Mouse (Mus musculus) megakaryocyte progenitor cell, adult 5-6 weeks (primary cell): ENCODE measurements at regions not wholly inside any gene's neighbourhood (a gene's known extent, or its start where the extent isn't known, plus 50 kb on each side); places are given as distances from the start of the nearest gene placed in this dataset.

Experiments used
- ATAC-seq: replicated peaks from 2 replicates; pipeline ENCODE4 v1.8.0; 2016; ENCODE audit warnings: mild to moderate bottlenecking, moderate TSS enrichment, inconsistent platforms; ENCODE audit not compliant: poor library complexity

DNA sequence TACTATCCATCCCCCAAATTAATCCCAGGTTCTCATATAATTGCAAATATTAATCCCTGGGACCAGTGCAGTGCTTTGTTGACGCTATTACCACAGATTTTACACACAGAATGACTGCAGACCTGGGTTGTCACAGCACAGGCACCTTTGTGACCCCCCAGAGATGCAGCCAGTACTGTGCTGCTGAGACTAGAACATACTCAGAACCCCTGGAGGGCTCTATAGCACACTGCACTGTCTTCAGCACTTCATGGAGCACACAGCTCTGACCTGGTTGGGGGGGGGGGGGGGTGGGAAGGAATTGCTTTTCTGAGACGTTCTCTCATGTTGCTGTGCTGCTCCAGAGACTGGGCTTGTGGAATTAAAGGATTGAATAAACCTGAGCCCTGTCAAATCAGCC is 154.9 kb upstream of the Gm34302 start:
- ATAC-seq: no peak

- no peak for ATAC-seq
Observed at GRCm38 (mm10) chr3:63637913-63638312, 154.2 kb upstream of the Gm34302 start.

- no peak for ATAC-seq
Observed at GRCm38 (mm10) chr3:63627724-63628123, 144.0 kb upstream of the Gm34302 start.

DNA sequence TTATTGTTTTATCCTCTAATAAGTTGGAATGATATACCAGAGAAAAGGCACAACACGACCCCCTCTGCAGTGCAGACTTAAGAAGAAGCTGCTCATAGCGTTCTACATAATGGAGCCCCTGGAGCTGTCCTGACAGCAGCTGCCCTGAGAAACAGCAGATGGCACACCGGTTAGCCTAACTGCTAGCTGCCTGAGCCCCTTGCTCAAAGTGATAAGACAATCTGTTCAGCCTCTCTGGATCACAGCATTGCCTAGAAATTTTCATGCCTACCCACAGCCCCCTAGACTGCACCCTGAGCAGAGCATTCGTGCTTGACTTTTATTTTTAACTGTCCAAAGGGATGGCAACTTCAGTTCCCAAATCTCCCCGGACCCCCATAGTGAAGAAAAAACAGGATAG is 132.4 kb upstream of the Gm34302 start:
- ATAC-seq: no peak

- no peak for ATAC-seq
Observed at GRCm38 (mm10) chr3:63613652-63614051, 130.0 kb upstream of the Gm34302 start.

DNA sequence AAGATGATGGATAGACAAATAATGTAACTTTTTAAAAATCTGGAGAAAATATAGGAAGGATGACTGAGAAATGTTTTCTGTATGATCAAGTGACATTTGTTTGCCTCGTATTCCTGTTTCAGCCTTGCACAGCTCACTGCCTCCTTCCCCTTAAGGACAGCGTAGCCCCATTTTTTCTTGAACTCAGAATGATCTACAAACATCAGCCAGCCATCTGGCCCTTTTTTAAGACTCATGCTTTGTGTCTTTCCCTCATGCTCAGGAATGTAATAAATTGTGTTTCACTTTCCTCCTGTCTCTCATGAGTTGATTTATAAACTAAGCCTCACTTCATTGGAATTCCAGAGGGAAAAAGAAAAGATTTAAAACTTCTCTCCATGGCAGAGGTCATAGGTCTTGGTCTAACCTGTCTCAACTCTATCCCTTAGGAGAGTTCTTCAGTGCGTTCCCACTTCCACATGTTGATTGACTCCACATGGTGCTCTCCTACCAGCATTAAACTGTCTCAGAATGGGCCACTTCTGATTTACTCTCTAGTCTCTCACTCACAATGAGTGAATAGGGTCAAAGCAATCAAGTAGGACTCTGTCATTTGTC is 129.2 kb upstream of the Gm34302 start:
- ATAC-seq: no peak

GRCm38 (mm10) chr3:63610113-63610919 is 126.6 kb upstream of the Gm34302 start:
- ATAC-seq: no peak

DNA sequence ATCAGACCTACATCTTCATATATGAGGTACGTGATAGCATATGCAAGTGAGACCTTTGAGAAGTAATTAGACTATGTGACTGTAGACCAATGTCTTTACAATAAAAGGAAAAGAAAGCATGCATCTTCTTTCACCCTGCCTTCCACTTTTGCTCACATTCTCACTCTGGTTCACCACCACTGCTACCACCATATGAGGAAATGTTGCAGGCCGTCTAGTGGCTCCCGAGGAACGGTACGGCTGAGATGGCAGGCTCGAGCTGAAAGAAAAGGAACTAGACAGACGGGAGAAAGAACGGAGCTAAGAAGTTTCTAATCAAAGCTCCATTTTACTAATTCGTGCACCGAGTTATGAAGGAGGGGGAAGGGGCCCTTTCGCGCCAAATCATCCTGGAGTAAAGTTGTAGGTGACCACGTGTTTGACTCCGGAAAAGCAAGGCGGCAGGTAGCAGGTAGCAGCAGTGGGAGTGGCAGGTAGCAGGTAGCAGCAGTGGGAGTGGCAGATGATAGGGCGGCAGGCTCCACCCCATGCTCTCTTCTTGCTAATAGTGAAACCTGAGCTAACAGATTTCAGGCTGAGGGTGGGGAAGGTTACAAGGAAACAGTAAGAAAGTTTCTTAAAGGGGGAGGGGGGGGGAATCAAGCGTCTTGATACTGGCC is 125.9 kb upstream of the Gm34302 start:
- no peak for ATAC-seq

DNA sequence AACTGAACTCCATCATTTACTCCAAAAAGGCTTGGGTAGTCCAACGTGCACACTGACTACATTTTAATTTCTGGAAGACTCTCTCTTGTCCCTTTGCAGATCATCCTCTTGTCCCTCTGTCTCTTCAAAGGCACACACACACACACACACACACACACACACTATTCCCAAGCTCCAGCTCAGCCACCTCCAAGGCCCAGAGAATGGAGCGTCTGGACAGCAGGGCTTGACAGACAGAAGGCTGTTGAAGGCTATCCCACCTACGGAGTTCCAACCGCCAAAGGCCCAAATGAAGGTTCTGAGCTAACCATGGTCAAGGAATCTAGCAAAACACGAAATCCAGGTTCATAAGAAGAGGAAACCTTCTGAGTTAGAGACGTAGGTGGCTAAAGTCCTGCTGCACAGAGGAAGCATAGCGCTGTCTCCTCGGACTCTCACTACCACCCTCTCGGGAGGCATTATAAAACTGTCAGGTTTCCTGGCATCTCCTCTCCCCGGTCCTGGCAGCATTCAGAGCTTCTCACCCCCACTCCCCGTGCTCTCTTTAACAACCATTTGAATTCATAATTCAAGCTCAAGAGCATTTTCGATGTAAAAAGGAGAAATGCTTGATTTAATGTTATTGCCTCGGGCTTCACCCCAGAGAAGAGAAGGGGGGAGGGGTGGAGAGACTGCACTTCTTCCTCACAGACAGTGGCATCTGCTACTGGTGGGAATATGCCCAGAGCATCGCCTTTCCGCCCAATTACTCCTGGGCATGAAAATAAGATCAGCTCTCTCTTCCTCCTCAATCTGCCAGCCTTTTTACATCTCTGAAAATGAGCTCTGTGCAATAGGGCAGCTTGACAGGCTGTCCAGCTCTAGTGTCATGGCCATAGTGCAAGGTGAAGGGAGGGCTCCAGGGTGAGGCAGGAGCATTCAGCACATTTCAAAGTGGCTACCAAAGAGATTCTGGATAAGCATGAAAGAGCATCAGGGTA is 99.3 kb upstream of the Gm34302 start:
- ATAC-seq: no peak

- no peak for ATAC-seq
Observed at GRCm38 (mm10) chr3:63582180-63582579, 98.5 kb upstream of the Gm34302 start.

- ATAC-seq: peak; percentile 95
Observed at GRCm38 (mm10) chr3:63570607-63571353, 87.1 kb upstream of the Gm34302 start.

DNA sequence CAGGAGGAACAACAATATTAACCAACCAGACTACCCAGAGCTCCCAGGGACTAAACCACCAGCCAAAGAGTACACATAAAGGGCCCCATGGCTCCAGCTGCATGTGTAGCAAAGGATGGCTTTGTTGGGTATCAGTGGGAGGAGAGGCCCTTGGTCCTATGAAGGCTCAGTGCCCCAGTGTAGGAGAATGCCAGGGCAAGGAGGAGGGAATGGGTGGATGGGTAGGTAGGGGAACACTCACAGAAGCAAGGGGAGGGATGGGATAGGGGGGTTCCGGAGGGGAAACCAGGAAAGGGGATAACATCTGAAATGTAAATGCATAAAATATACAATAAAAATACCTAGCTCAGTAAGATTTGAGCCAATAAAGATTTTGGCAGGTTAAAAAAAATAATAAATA is 86.4 kb upstream of the Gm34302 start:
- no peak for ATAC-seq

- ATAC-seq: no peak
Observed at GRCm38 (mm10) chr3:63569004-63569596, 85.4 kb upstream of the Gm34302 start.

GRCm38 (mm10) chr3:63567726-63568125 is 84.0 kb upstream of the Gm34302 start:
- no peak for ATAC-seq

DNA sequence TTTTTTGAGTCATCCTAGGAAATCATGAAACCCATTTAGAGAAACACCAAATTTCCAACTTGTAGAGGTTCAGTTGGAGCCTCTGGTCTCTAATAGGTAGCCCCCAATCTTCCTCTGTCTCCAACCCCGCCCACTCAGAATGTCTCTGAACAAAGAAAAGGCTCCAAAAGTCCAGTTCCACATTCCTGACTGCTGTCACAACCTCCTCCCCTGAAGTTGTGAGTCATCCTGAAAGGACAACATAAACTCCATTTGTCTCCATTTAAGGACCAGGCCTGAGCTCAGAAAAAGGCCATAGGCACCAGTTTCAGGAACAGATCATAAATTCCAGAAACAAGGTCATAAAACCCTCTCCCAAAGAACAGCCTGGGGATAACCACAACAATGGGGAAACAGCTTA is 79.4 kb upstream of the Gm34302 start:
- no peak for ATAC-seq

- ATAC-seq: no peak
Observed at GRCm38 (mm10) chr3:63562532-63562931, 78.9 kb upstream of the Gm34302 start.

DNA sequence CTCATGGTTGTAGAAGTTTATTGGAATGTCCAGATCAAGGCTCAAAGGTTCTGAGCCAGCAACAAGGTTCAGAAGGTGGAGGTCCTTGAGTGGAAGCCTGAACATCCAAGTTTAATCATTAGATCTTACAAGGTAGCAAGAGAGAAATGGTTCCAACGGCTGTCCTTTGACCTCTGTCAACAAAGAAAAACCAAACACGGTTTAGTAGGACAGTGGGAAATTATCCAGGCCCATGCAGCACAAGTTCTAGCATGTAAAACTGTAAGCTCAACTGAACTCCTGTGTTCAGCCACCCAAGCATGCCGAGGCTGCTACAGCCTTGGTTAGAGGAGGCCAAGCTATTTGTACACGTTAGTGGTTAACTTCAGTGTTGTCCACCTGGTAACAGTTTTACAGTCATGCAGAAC is 77.1 kb upstream of the Gm34302 start:
- no peak for ATAC-seq

GRCm38 (mm10) chr3:63556741-63557140 is 73.1 kb upstream of the Gm34302 start:
- no peak for ATAC-seq

- peak; percentile 91 for ATAC-seq
Observed at GRCm38 (mm10) chr3:63554872-63555271, 71.2 kb upstream of the Gm34302 start.

- ATAC-seq: no peak
Observed at GRCm38 (mm10) chr3:63553426-63553825, 69.7 kb upstream of the Gm34302 start.
